Mouse (Mus musculus) T-helper 17 cell (primary cell): ENCODE measurements around the gene Olfr1443.
"Not testable (repeated sequence)": the region's sequence is repeated elsewhere in the genome, so short reads cannot be mapped to it uniquely, and the experiment has no call there.

Experiments used
- in situ Hi-C, 2 experiments: fragments of 300-600 bp; cut with MboI, MseI; formaldehyde crosslinking; loops; 1 replicate in 1 of 2; 2 replicates in 1 of 2; pipeline ENCODE4 v1.15.1; 2025; ENCODE audit warnings: high pct_unique_total_duplicates in 2 of 2

Olfr1443 gene

DNA sequence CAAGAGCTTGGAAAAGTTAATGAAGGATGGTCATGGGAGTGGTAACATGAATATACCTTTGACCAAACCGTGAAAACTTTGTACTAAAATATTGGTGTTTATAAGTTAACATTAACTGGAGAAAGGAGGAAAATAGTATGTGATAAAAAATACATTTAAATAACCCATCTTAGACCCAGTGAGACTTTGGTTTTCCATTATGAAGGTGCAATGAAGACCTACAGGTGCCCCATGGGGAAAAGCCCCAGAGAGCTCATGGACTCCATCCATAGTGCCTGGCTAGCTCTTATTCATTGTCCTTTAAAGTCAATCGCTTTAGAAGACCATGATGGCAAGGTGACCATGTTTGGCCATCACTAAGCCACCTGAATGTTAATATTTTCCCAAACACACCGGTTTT lies at the start of gene Olfr1443:
Olfr1443 (plus strand) TSS at position 301 of the 400 bp plus-strand sequence.
- in situ Hi-C loops: loop anchor here in 1 of 2 experiments (25.0 kb wide), 1 partner anchor 466 kb away; the partner anchor contains the start of gene Olfr1431

DNA sequence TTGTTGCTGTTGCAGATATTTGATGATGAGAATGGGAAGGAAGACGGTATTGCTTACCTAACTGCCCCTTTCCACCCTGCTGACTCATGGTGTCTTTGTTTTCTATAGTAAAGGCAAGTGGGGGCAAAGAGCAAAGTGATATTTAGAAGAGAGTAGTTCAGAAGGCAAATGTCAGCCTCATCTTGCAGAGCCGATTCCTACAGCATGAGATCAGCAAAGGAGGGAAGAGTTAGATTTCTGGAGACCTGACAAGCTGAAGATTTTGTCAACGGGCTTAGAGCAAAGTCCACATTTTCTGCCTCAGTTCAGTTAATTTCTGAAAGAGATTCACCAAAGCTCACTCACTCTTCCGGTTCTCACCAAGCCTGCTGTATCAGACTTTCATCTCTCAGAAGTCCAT lies 44.7 kb upstream of the Olfr1443 start, which contains the start of gene Glyat:
Glyat (plus strand) TSS at position 133 of the 400 bp plus-strand sequence.
- in situ Hi-C loops: no loop called here

- in situ Hi-C loops: no loop called here
Observed at GRCm38 (mm10) chr19:12634259-12634658, 43.7 kb upstream of the Olfr1443 start.

- in situ Hi-C loops: no loop called here
Observed at GRCm38 (mm10) chr19:12634963-12635362, 42.9 kb upstream of the Olfr1443 start.

DNA sequence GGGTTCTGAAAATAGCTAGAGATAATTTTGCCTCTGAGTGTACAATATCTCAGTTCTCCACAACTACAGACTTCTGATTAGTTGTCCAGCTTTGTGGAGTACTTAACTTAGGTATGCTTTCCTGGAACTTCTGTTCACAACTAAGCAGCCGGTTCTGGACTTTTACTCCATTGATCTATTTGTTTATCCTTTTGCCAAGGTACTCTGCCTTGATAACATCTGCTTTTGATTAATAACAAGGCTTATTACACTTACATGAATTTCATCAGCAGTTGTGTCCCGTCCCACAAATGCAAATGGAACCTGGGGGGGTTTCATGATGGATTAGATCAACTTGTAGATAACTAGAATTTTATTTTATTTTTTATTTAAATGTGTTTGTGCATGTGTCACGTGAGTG lies 41.0 kb upstream of the Olfr1443 start:
- in situ Hi-C loops: no loop called here

DNA sequence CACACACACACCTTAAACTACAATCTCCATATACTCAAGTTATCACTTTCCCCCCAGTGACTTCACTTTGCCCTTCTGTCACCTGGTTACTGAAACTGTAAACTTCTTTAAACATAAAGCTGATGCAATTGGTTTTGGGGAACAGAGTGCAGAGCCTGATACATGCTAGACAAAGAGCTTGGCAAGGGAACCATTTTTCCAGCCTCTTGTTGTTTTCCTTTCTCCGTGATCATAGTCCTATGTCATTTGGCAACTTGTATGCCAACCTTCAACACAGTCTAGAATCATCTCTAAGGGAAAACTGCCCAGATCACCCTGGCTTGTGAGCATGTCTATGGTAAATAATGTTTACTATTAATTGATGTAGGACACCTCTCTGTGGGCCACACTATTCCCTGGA lies 39.9 kb upstream of the Olfr1443 start:
- in situ Hi-C loops: no loop called here

DNA sequence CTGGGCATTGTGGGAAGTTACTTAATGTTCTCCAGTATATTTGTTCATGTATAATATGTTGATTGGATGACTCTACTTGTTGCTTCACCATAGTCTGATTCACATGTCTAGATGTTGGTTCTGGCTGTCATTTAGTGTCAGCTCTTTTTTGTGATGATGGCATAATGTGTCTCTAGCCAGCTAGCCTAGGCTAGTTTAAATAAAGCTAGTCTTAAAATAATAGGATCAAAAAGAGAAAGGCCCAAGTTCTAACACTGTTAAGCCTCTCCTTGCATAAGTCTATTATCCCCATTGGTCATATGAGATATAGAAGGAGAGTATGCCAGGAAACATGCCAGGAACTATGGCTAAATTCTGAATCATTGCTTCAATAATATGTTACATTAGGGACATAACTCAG lies 28.4 kb upstream of the Olfr1443 start:
- in situ Hi-C loops: no loop called here

DNA sequence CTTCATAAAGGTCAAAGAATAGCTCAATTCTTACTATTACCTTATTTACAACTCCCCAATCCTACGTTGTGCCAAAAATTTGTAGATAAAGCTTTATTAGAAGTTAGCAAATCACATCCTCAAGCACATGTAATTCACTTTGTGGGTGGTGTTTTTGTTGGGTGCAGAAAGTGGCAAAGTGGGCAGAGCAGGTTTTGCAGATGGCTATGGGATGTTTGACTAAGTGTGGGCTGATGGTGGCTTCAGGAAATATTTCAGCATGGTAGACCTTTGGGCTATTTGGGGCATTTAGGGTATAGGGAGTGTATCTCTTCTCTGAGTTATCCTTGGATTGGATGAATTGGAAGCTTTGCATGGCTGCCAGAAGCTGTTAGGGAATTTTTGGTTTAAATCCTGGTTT lies 11.8 kb upstream of the Olfr1443 start:
- in situ Hi-C loops: no loop called here

- in situ Hi-C loops: not testable (repeated sequence)
Observed at GRCm38 (mm10) chr19:12668601-12669000, 9.3 kb upstream of the Olfr1443 start.

DNA sequence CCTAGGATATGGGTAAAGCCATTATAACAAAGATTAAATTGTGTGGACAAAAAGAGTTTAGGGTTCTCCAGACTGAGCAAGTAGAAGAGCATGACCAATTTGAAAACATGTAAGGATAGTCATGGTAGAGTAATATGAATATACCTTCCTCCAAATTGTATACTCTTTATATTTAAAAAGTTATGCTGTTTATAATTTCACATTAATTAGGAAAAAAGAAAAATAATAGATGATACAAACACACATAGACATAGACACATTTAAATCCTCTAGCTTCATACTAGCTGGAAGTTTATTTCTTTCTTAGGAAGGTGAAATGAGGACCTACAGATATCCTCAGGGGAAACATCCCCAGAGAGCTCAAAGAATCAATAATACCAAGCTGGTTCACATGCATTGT lies 7.8 kb upstream of the Olfr1443 start, which contains the start of gene Olfr1442:
Olfr1442 (plus strand) TSS at position 301 of the 400 bp plus-strand sequence.
- in situ Hi-C loops: no loop called here

DNA sequence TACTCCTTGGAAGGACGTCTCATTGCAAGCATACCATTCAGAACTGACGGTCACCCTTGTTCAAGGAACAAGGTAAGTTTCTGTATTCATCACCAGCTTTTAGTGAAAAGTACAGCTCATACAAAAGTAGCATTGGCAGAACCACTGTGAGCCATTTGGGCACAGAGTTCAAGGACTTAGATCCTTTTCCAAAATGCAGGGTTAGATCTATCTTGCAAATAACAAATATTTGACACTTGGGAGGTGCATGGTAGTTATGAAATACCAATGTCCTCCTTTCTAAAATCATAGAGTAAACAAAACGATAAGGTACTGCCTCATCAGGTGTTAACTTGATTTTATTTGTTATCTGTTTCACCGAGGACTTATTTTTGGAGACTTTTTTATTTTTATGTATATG lies 6.9 kb upstream of the Olfr1443 start:
- in situ Hi-C loops: no loop called here

- in situ Hi-C loops: loop anchor here in 1 of 2 experiments (25.0 kb wide), 1 partner anchor 472 kb away; the partner anchor contains the start of gene Olfr1431
Observed at GRCm38 (mm10) chr19:12684638-12685037, 6.7 kb downstream of the Olfr1443 start.

GRCm38 (mm10) chr19:12685231-12685630 lies 7.3 kb downstream of the Olfr1443 start:
- in situ Hi-C loops: loop anchor here in 1 of 2 experiments (25.0 kb wide), 1 partner anchor 473 kb away; the partner anchor contains the start of gene Olfr1431

GRCm38 (mm10) chr19:12695590-12695989 lies 17.7 kb downstream of the Olfr1443 start, which contains the start of gene Keg1:
Gene Keg1 (plus strand): TSS chr19:12695786.
- in situ Hi-C loops: loop anchor here in 1 of 2 experiments (25.0 kb wide), 1 partner anchor 483 kb away; the partner anchor contains the start of gene Olfr1431

DNA sequence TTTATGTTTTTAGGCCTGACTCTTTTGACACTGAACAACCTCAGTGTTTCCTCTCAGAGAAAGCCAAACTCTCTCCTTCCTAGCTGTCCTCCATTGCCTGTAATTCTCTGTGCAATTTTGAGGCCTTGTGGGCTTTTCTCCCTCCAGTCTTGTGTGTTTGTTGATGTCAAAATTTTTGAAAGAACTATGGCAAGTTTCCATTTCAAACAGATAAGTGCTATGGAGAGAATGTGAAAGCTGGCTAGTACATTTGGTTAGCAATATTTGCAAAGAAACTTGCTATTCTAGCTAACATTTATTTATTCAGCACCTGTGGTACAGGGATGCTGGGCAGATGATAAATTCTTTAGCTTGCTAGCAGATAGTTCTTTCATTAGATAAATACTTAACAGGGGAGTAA lies 18.3 kb downstream of the Olfr1443 start:
- in situ Hi-C loops: loop anchor here in 1 of 2 experiments (25.0 kb wide), 1 partner anchor 484 kb away; the partner anchor contains the start of gene Olfr1431

GRCm38 (mm10) chr19:12708458-12708857 lies 30.5 kb downstream of the Olfr1443 start:
- in situ Hi-C loops: loop anchor here (5.0 to 25.0 kb wide), 3 partner anchors 196 to 1754 kb away; partner anchors contain the start of gene Olfr1499 (in 1 of the 2)

DNA sequence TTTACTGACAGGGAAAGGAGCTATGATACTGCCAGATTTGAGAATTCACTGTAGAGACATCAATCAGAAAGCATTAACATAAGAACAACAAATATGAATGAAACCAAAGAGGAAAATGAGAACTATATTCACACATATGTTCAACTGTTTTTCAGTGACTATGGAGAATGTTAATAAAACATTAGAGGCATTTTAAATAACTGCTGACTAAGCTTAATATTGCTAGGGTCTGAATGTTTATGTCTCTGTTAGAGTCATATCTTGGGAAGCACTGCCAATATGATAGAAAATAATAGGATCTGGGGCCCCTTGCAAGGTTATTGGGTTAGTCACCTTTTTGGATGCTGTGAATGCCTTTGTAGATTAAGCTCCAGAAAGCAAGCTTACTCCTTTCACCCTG lies 31.1 kb downstream of the Olfr1443 start:
- in situ Hi-C loops: loop anchor here (5.0 to 25.0 kb wide), 3 partner anchors 197 to 1753 kb away; partner anchors contain the start of gene Olfr1499 (in 1 of the 2)

- in situ Hi-C loops: loop anchor here (25.0 kb wide), 2 partner anchors 1093 to 1743 kb away; partner anchors contain the start of gene Olfr1499 (in 1 of the 2)
Observed at GRCm38 (mm10) chr19:12719189-12719588, 41.3 kb downstream of the Olfr1443 start.

DNA sequence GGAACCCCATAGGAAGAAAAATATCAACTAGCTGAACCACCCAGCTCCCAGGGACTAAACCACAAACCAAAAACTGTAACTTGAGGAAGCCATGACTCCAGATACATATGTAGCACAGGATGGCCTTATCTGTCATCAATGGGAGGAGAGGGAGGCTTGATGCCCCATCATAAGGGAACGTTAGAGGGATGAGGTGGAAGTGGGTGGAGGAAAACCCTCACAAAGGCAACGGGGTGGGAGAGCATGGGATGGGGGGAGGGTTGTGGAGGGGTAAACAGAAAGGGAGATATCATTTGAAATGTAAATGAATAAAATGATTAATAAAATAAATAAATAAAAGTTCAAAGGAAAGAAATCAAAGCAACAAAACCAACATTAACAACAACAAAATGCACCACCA lies 42.6 kb downstream of the Olfr1443 start:
- in situ Hi-C loops: loop anchor here (25.0 kb wide), 2 partner anchors 1092 to 1742 kb away; partner anchors contain the start of gene Olfr1499 (in 1 of the 2)

DNA sequence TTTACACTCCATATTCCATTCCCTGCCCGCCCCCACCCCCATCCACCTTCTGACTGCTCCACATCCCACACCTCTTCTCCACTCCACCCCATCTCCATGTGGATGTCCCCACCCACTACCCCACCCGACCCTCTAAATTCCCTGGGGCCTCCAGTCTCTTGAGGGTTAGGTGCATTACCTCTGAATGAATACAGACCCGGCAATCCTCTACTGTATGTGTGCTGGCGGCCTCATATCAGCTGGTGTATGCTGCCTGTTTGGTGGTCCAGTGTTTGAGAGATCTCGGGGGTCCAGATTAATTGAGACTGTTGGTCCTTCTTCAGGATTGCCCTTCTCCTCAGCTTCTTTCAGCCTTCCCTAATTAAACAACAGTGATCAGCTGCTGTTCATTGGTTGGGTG lies 43.0 kb downstream of the Olfr1443 start:
- in situ Hi-C loops: loop anchor here (25.0 kb wide), 2 partner anchors 1091 to 1741 kb away; partner anchors contain the start of gene Olfr1499 (in 1 of the 2)

- in situ Hi-C loops: loop anchor here (25.0 kb wide), 2 partner anchors 1091 to 1741 kb away; partner anchors contain the start of gene Olfr1499 (in 1 of the 2)
Observed at GRCm38 (mm10) chr19:12721596-12721995, 43.7 kb downstream of the Olfr1443 start.

GRCm38 (mm10) chr19:12722308-12722707 lies 44.4 kb downstream of the Olfr1443 start:
- in situ Hi-C loops: loop anchor here (25.0 kb wide), 2 partner anchors 1090 to 1740 kb away; partner anchors contain the start of gene Olfr1499 (in 1 of the 2)

DNA sequence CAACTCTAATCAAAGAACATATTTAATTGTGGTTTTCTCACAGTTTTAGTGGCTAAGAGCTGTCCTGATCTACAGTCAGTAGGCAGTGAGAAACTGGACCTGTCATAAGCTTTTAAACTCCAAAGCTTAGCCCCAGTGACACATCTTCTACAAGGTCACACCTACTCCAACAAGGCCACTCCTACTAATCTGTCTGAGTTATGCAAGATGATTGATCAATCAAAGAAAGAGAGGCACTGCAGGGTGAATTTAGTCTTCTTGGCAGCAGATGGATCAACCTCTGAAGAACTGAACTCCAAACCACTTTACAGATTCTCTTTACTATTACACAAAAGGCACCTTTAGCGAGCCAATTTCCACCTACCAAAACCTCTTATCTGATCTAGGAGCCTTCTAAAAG lies 47.9 kb downstream of the Olfr1443 start:
- in situ Hi-C loops: no loop called here
